Mouse (Mus musculus): ENCODE measurements around the gene Rln1. TPM values are rescaled to one million over a fixed set of nuclear protein-coding genes. Genes with fewer than 3 reads are reported as not detected.
A peak's percentile ranks its signal among the peaks of the same experiment; 100 is the strongest.

The Rln1 gene
- total RNA-seq, 2 experiments from 2014 or later = 0.50 TPM; not detected in 1

DNA sequence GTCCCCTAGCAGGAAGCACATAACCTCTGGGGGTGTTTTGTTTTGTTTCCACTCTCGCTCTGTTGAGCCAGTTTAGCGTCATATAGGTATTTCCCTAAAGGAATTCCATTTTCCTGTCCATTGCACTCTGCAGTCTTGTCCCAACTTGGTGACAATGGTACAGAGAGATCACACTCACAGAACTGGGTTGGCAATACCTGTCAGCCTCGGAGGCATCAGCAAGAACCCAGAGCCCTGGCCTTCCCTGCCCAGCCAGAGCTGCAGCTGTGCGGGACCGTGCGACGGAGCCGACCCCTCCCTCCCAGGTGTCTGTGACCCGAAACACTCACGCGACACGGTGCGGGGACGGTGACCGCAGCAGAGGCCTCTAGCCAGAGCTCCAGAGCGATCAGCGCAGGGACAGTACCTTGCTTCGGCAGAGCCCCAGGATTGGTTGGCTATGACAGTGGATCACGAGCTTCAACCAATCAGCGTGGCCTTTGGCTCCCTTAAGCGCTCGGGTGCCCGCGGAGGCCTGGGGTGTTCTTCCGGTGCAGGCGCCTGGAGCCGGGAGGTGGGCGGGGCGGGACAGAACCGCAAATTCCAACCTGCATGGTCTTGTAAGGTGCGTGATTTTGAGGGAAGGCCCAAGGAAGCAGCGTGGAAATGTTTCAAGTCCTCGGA, 27.1 kb upstream of the Rln1 start:
- peak; percentile 90 for DNase-seq

- no peak for DNase-seq
These were observed 25.8 kb upstream of the Rln1 start for GRCm38 (mm10) chr19:29360251-29360650.

DNA sequence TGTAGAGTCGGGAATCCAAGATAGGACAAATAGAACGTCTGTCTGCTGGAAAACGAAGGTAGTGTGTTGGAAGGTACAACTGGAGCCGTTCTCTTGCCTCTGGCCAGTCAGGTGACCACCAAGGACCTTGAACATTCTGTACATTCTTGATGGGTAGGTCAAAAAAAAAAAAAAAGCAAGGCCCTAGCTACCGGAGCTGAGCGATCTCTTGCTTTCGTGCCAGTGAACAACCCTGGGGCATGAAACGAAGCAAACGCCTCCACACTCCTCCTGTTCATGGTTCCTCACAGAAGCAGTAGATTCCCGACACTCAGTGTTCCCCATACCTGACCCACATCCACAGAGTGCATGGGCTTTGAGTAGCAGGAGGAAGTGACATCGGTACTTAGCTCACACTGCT, 21.8 kb upstream of the Rln1 start:
- DNase-seq = no peak

DNA sequence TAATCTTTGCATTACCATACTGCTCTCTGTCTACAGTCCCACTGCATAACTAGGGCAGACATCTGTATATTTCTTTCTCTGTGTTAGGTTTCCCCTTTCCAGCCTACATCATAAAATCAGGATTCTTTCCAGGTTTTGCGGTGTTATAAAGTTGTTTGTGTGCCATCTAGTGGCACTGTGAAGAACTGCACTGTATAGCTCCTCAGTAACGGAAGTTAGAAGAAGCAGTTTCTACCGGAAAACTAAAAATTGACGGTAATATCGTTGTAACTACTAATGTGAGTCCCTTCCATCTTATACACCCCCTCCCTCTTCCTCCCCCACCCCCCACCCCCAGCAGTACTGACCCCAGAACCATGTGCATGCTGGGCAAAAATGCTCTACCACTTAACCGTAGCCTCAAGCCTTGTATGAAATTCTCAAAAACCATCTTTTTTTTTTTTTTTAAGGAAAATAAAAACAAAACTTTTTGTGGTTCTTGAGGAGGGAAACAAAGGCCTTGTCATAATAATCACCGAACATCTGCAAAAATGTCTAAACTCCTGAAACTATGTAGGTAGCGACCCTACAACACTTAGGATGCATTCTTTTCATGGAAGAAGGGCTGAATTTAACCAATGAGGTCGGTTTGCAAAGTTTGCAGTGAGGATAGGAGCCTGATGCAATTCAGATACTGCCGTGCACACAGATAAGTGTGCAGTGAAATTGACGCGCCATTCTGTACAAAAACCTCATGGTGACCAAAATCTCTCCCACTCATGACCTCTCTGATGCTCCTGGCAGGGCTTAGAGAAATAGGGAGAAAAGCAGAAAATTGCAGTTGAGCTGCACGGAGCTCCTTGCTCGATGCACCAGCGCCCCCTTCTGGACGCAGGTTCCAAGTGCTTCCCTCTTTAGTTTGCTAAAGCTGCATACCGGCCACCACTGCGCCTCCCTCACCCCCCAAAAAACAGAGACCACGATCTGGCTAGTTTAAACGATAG, 20.7 kb upstream of the Rln1 start:
- peak; percentile 92 for DNase-seq

- no peak for DNase-seq
These were observed 16.5 kb upstream of the Rln1 start for GRCm38 (mm10) chr19:29350991-29351390.

- no peak for DNase-seq
These were observed 11.2 kb upstream of the Rln1 start for GRCm38 (mm10) chr19:29345636-29346035.

GRCm38 (mm10) chr19:29344868-29345267, 10.4 kb upstream of the Rln1 start:
- no peak for DNase-seq

DNA sequence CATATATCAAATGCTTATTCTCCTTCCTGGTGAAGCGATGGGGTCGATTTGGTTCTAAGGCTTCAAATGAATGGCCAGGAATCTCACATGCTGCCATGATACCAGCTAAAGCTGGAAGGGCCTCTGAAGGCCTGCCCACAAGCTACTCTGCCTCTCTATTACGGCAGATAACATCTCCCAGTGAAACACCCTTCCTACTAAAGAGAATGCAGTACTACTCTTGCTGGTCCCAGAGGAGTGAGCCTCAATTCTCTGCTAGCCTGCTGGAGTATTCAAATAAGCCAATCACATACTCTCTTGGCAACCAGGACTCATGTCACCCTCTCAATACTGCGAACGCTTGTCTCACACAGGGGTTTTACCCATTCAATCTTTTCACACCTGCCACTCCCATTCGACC, 7.8 kb upstream of the Rln1 start:
- no peak for DNase-seq

- DNase-seq = no peak
These were observed 6.6 kb upstream of the Rln1 start for GRCm38 (mm10) chr19:29341029-29341428.

GRCm38 (mm10) chr19:29336624-29337023, 2.2 kb upstream of the Rln1 start:
- no peak for DNase-seq

DNA sequence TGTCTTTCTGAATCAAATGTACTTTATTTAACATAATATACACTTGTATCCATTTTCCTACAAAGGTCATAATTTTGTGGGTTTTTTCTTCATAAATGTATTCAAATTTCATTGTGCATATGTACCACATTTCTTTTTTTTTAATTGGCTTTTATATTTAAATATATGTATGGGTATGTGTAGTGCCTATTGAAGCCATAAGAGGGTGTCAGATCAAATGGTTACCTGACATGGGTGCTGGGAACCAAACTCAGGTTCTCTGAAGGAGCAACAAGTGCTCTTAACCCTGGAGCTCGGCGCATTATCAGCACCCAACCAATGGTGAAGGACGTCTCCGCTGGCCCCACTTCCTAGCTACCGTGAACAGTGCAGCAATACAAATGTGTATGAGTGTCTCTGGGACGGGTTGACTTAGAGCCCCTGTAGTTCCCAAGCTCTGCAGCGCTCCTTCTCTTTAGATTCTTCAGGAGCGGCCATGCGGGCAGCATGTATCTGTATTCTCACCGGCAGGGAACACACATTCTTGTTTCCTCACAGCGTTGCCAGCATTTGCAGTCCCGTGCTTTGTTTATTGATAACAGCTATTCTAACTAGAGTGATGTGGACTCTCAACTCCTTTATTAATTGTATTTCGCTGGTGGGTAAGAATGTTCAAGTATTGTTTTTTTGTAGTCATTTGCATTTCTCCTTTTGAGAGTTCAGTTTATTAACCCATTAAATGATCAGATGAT, 7.5 kb downstream of the Rln1 start:
- DNase-seq = no peak

DNA sequence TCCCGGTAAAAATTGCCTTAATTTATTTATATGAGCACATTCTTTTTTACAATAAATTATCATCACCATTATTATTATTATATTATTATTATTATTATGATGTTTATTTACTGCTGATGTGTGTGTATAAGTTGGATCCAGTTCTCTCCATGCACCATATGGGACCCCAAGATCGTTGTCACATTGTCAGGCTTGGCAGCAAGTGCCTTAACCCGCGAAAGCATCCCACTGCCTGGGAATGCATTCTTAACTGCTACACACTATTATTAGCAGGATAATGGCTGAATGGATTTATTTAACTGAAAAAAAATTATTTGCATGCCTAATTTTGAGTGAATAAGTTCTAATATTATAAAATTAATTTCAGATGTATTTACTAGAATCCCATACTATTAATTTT, 8.1 kb downstream of the Rln1 start:
- no peak for DNase-seq

DNA sequence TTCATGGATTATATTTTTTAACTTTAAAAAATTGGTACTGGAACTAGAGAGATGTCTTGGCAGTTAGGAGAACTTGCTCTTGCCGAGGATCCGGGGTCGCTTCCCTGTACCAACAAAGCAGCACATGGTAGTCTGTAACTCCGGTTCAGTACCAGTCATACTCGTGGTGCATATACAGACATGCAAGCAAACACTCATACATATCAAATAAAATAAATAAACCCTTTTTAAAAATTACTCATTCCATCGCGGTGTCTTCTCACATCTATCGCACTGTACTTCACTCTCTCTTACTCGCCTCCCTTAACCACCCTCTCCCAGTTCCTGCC, 8.7 kb downstream of the Rln1 start:
- DNase-seq = no peak

DNA sequence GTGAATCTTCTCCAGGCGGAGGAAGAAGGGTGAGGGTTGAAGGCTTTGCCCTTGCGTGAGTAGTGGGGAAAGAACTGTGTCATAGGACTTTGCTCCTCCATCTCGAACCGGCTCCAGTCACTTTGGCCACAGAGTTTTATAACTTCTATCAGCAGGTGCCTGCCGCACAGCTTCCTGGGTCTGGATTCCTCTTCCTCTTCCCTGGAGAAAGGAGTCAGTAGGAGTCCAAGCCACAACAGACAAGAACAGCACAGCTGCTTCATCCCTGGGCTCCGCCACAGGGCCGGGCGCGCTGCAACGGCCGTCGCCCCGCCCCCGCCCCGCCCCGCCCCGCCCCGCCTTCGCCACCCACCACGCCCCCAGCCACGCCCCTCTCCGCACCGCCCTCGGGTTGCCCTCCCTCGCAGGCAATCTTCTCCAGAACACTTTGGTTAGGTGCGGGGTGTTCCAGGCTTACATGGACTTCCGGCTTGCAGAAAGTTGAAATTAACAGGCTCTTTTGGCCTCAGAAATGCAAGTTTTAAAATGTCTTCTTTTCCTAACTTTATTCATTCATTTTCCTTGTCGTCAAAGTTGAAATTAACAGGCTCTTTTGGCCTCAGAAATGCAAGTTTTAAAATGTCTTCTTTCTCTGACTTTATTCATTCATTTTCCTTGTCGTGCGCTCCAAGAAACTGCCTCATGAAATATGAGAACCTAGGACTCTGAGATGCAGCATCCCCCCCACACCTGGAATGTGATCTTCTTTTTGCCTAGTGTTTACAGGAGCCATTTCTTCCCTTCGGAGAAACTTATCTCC, 9.2 kb downstream of the Rln1 start, which contains the start of gene Insl6:
Gene Insl6 (minus strand): TSS at position 304 of the 799 bp plus-strand sequence.
- peak; percentile 81 for DNase-seq

- DNase-seq = no peak
These were observed 10.9 kb downstream of the Rln1 start for GRCm38 (mm10) chr19:29323416-29324049.

DNA sequence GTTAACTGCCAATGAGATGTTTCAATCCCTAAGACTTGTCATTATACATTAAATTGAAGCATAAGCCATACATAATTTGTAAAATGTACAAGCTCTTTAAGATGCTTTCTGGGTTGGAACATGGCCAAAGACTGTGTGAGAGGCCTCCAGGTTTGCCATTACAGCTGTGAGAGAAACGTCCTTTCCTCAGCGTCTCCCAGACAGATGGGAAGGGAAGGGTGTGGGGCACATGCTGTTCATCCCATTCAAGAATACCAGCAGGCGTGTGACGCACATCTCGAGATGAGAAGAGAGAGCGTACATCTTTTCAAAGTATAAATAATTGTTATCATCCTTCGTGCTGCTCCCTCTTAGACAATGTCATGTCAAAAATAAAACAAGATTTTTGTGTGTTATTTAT, 21.8 kb downstream of the Rln1 start:
- DNase-seq = no peak

GRCm38 (mm10) chr19:29311791-29312190, 22.7 kb downstream of the Rln1 start:
- DNase-seq = no peak

DNA sequence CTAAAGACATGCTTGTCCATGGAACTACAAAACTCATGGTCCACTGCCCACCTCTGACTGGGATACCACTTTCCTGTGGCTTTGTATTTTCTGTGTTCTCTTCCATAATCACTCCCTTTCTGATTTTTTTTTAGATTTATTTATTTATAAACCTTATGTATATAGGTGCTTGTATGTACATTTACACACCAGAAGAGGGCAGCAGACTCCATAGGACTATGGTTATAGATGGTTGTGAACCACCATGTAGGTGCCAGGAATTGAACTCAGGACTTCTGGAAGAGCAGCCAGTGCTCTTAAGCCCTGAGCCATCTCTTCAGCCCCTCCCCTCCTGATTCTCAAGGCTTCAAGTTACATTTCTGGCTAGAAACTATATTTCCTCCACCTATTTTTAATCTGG, 25.6 kb downstream of the Rln1 start:
- no peak for DNase-seq

DNA sequence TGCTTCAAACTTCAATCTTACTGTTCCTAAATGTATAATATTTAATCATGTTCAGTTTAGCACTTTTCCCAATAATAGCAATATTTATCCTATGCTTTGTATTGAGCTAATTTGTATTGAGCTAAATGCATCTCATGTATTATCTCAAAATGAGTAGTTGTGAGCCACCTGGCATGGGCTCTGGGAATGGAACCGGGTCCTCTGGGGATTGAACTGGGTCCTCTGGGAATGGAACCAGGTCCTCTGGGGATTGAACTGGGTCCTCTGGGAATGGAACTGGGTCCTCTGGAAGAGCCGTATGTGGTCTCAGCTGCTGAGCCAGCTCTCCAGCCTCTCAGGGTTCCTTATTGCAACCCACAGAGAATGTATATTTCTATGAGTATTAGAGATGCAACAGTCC, 32.4 kb downstream of the Rln1 start:
- DNase-seq = no peak

DNA sequence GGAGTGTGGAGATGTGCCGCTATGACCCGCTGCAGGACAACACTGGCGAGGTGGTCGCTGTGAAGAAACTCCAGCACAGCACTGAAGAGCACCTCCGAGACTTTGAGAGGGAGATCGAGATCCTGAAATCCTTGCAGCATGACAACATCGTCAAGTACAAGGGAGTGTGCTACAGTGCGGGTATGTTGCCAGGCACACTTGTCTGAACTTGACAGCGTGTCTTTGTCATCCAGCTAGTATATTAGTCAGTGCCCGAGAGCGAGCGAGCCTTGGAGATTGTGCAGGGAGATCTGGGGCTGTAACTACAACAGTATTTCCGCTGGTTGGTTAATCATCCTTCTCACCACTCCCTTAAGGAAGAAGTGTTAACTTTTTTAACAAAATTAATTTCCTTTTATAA, 33.6 kb downstream of the Rln1 start:
- no peak for DNase-seq

DNA sequence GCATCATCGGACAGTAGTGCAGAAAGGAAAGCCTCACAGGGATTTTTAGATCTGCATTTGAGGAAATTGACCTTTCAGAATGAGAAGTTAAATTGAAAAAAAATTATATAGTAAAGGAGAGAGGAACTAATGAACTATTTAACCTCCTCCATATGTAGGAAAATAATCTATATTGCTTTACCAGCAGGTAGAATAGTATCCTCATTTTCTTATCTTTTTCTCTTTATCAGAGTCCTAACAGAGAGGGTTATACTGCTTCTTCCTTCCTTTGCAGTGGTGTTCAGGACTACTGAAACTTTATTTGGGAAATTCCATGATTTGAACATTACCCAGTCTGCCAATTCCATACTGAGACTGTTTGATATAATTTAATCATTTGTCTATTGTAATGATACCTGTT, 37.1 kb downstream of the Rln1 start:
- no peak for DNase-seq

- DNase-seq = no peak
These were observed 38.3 kb downstream of the Rln1 start for GRCm38 (mm10) chr19:29296166-29296565.
